Mouse (Mus musculus) brain, adult 2 months (tissue): Measurements from ENCODE around the gene Coro2b.
"Not testable (repeated sequence)": the region's sequence is repeated elsewhere in the genome, so short reads cannot be mapped to it uniquely, and the experiment has no call there.

Experiments used
- DNase-seq: peaks from one replicate; pipeline ENCODE4 v3.0.0; 2011; ENCODE audit warnings: low read depth, low spot score

Gene Coro2b

DNA sequence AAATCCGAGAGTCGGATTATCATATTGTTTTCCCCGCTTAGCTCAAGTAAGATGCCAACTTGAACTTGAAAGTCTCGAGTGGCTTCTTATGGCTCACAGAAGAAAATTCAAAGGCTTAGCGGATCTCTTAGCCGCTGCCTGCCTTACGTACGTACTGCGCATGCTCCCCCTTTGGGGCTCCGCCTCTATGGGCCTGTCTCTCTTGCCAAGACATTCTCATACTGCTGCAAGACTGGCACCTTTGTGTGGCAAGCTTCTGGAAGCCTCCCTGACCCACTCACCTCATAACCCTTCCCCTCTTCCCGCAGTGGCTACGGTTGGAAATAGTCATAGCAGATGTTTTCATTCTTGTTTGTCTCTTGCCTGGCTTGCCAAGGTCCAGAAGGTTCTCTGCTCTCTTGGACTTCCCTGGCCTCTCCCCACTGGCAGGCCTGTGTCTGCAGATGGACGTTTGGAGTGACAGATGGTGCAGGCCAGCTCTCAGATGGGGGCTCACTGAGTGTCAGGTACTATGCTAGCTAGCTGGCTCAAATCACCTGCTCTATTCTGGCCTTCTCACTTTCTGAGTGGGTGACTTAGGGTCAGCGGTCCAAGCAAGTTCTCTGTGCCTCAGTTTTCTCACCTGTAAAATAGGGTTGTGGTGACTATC is 65.2 kb downstream of the Coro2b start:
- peak; percentile 98 for DNase-seq

DNA sequence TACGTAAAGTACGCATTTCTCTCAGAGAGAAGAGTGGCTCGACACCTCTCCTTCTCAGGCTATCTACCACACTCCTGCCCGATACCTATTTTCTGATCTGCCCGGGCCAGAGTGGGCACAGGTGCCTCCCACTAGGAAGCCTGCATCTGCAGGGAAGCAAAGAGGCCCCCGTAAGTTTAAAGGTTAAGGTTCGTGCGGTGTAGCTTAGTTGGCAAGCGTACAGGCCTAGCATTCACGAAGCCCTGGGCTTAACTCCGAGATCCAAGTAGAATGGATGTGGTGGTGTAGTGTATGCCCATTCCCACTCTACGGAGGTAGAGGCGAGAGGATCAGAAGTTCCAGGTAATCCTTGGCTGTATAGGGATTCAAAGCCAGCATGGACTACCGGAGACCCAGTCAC is 65.8 kb downstream of the Coro2b start:
- no peak for DNase-seq

DNA sequence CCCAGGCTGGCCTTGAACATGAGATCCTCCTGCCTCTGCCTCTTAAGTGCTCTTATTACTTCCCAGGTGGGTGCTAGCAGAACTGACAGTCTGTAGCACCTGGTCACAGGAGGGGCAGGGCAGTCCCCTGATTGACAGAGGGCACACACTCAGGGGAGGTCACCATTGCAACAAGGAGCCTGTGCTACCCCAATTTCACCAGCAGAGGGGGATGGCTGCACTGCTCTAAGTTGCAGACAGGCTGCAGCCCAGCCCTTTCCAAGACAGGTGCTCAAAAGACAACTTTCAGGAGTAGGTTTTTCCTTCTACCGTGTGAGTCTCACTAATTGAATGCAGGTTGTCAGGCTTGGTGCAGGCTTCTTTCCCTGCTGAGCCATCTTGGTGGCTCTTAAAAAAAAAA is 66.4 kb downstream of the Coro2b start:
- DNase-seq = peak; percentile 96

DNA sequence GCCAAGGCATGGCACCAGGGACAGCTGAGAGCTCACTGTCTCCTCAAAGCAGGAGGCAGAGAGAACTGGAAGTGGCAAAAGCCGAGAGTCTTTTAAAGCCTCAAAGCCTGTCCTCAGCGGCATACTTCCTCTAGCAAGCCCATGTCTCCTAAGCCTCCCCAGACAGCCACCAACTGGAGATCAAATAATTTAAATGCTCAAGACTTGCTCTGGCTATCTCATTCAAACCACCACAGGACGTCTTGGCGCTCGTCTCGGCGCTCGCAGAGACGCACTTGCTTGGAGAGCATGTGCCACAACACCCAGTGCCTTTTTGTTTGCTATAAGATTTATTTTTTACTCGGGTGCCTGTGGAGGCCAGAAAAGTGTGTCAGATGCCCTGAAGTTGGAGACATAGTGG is 67.1 kb downstream of the Coro2b start:
- peak; percentile 73 for DNase-seq

DNA sequence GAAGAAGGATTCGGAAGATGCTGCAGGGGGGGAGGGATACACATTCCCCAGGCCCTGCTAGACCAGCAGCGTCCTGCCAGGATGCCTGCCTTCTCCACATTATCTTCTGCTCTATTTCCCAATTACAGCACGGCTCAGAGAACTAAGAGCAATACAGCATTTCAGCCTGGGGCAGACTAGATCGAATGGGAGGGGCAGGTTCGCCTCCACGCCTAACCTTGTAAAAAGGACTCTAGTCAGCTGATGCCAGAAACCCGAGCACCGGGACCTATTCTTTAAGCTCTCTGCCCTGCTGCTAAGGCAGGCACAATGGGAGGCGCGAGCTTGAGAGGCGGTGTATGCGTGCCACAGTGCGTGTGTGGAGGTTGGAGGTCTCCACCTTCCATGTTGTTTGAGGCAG is 67.7 kb downstream of the Coro2b start:
- peak; percentile 98 for DNase-seq

DNA sequence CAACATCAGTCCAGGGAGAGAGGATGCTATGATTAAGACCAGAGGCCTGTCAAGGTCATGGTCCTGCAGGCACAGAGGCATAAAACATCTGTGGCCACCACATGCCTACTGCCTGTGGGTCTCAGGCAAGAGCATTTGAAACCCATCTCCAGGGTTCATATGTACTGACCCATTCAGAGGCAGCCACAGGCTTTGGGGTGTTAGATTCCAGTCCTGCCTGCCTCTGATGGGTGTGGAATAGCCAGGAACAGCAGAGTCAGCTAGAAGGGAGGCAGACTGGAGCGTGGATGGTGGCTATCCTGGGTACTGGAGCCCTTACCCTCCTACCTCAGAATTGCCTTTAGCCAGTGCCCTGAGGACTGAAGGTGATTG is 69.4 kb downstream of the Coro2b start:
- no peak for DNase-seq

DNA sequence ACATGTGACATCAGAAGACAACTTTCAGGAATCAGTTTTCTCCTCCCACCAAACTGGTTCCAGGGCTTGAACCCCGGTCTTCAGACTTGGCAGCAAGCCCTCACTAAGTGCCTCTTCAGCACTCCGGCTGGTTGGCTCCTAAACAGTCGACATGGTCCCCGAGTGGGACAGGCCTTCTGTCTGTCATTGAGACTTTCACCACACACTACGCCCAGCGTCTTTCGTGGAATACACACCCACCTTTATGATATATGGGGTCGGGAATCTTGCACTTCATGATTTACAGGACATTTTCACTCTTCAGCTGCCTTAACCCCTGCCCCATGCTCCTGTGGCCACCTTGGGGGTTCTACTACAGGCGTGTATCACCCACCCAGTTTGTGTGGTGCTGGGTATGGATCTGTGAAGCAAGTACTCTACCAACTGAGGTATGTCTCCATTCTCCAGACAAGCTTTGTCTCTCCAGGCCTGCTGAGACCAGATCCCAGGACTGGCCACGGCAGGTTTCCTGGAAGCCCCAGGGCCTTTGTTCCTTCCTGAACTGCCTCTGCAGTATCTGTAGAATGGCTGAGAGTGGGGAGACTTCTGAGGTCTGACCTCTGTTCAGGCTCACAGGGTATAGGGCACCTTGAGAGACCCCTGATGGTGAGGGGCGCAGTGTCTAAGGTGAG is 70.0 kb downstream of the Coro2b start:
- no peak for DNase-seq

DNA sequence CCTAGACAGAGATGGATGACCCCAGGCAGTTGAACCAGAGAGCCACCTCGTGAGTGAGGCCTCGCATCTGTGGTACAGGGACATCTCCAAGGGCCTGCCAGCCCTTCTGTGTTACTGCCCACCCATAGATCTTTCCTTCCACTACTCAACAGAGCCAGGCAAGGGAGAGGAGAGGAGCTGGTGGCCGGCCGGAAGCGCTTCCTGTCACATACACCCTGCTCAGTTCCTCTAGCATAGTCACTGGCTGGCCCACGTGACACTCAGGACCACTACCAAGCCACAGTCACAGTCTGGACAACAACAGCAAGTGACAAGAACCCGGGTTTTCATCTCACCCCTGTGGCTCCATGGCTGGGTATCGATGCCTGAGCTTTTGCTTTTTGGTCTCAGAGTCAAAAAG is 70.8 kb downstream of the Coro2b start:
- DNase-seq = no peak

DNA sequence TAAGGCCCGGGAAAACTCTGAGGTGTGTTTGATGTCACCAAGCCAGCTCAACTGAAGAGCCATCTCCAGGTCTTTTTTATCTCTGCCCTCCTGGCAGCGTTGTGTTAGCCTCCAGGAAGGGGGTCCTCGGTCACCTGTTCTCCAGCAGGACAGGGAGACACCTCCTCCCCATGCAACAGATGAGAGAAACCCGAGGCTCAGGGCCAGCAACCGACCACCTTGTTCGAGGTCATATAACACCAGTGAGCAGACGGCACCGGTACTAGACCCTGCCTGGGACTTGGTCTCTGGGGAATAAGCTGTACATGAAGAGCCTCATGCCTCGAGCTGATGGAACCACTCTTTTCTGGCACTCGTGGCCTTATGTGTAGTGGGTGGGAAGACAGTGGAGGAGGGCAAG is 72.1 kb downstream of the Coro2b start:
- no peak for DNase-seq

DNA sequence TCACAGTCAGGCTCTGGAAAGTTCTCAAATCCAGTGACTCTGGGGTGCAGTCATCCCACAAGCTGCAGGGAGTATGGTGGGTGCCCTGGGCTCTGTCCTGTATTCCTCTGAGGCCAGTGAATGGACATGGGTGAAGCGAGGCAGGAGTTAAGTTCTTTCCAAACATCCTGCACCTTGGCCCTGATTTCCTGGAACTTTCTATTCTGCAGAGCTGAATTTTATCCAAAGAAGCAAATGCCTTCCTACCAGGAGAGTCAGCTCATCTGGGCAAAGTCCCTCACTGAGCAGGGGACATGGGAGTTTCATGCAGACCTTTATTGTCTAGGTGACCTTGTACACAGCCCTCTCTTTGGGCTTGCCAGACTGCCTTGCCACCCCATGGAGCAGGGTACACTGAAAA is 75.1 kb downstream of the Coro2b start:
- DNase-seq = no peak

DNA sequence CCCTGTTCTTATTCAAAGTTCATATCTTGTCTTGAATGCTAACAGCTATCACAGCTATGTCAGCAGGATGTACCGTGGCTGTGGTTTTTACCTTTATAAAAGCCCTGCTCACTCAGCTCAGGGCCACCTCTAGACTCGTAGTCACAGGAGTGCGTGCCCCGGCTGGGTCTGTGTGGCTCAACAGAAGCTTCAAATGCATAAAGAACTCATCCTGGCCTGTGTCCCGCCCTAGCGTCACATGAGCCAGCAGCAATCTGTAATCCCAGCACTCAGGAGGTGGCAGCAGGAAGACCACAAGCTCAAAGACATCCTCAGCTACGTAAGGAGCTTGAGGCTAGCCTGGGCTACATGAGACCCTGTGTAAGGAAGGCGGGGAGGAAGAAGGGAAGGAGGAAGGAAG is 75.7 kb downstream of the Coro2b start:
- DNase-seq = peak; percentile 67

DNA sequence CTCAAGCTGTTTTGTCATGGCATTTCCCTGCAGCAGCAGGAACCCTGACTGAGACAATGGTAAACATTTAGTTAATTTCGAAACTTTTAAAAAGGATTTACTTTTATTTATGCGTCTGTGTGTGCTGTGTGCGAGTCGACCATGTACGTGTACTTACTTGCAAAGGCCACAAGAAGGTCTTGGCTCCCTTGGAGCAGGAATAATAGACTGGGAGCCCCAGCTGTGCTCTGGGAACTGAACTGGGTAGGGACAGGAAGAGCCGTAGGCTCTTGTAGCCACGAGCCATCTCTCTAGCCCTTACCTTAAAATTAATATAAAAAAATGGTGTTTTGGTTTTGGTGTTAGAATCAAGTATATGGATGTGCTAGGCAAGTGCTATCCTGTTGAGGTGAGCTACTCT is 76.8 kb downstream of the Coro2b start:
- no peak for DNase-seq

DNA sequence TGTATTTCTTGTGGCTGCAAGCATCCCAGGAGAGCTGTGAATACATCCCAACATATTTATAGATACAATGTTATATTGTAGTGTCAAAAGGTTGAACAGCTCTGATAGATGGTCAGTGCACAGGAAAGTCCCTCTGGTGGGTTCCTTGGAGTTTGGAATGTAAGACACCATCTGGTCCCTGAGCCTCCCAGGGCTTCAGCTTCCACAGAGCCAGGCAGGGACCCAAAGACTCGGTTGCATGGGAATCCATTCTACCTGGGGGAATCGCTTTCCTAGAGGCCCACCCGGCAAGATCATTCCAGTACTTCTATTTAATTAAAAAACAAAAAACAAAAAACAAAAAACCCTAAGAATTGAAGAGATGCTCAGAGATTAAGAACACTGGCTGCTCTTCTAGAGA is 78.4 kb downstream of the Coro2b start:
- DNase-seq = no peak

DNA sequence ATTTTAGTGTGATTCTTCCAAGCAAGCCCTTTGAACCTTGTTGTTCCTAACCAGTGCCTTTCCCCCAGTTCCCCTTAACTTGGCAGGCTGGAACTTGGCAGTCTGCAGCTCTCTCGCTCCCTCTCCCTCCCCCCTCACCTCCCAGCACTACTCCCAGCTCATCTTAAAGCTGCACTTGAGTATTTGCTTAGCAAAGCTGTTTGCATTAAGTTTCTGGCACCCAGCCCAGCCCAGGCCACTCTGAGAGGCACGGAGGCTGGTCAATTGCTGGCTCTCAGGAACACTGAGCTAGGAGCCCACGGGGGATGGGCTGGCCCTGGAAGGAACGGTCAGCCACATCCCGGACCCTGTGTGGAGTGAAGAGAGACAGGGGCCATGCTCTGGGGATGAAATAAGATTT is 80.8 kb downstream of the Coro2b start:
- peak; percentile 84 for DNase-seq

DNA sequence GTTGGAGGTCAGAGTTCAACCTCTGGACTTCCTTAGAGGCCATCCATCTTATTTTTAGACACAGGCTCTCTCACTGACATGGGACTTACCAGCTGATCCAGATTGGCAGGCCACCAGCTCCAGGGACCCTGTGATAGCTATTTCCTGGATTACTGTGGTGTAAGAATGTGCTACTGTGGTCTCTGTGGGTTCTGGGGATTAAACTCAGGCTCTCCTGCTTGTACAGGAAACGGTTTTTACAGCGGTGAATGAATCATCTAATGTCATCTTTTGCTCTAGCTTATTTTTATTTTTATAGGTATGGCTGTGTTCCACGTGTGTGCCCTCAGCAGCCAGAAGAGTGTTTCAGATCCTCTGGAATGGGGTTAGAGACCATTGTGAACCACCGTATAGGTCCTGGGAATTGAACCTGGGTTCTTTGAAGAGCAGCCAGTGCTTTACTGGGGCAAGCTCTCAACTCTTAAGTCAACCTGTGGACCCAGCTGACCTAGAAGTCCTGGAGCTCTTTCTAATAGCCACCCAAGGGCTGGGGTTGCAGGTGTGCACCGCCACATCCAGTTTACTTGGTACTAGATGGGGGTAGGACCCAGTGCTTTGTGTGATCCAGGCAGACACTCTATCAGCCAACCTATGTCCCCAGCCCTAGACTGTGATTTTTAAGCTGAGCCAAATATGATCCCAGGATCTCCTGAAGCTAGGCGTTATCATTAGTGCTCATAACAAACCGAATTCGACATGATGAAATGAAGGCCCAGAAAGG is 81.5 kb downstream of the Coro2b start:
- no peak for DNase-seq

DNA sequence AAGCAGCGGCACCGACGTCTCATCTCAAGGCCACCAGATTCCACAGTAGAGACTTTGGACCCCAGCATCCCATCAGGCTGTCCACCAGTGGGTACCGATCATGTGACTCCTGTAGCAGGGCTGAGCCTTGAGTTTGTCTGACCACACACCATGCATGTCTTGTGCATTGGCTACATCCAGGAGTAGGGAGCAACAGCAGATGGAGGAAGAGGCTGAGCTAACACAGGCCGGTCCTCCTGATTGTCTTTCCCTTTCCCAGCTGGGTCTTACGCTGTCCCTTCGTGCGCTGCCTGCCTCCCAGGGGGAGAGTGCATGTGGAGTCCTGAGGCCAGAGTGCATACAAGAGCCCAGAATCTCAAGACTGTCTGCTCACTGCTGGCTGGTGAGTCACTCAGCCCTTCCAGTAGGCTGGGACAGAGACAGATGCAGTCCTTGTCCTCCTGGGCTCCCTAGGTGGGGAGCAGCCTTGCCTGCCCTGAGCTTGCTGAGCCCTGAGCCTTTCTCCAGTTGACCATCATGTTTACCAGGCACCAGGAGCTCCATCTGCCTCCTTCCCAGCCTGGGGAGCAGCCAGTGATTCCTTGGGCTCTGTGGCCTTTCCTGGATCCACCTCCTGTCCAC is 84.4 kb downstream of the Coro2b start:
- DNase-seq = peak; percentile 76

DNA sequence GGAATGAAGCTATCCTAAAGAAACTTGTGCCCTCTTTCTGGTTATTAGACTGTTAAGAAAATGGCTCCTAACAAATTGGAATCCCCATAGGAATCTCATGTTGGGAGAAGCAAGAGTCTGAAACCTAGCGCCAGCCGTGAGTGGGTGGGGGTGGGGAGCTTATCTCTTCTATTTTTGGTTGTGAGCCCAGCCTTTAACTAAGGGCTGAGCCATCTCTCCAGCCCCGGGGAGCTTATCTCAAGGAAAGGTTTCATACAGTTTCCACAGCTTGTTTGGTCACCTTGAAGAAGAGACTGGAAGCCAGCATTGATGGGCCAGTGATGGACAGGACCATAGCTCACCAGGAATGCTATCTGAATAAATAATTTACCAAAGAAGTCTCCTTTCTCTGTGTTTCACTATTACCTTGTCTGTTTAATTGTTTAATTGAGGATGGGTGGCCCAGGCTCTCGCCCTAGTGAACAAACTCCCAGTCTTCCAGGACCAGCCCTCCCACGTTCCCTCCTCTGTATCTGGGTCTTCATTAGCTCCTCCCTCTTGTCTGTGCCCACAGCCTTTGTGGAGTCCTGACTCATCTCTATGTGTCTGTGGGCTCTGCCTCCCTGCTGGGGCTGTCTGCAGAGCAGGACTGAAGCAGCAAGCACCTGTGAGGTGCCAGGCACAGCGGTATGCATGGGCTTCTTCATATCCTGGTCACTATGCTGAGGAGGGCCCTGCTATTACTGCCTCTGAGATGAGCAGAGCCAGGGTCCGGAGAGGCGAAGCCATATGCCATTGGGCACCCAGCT is 85.1 kb downstream of the Coro2b start:
- peak; percentile 90 for DNase-seq

DNA sequence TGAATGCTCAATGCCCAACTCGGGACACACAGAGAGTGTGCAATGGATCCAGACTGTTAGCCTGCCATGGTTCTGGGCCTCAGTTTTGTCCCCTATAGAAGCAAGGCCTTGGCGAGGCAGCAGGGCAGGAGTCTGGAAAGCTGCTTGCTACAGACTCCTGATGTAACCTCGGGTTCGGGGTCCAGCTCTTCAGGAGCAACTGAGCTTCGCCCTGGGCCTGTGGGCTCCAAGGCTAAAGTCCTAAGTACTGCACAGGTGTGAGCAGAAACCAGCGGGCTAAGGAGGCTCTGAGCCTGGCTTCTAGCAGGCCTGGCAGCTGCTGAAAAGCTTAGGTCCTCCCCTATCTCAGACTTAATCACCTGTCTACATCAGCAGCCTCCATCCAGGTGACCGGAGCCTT is 86.0 kb downstream of the Coro2b start:
- DNase-seq = no peak

DNA sequence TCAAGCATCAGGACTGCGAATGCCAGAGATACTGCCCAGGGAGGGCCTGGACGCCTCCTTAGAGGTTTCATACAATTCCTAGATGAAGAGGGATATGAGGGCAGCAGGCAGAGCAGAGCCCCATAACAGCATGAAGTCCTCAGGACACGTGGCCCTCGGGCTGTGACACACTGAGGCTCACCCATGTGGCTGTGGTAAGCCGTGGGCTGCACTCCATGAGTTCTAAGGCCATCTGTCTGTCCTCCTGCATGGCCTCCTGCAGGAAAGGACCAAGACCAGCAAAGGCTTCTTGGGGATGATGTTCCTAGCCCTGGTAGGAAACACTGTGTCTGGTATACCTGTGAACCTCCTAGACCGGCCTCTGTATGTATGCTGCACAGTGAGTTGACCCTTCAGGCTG is 86.5 kb downstream of the Coro2b start:
- DNase-seq = peak; percentile 67

DNA sequence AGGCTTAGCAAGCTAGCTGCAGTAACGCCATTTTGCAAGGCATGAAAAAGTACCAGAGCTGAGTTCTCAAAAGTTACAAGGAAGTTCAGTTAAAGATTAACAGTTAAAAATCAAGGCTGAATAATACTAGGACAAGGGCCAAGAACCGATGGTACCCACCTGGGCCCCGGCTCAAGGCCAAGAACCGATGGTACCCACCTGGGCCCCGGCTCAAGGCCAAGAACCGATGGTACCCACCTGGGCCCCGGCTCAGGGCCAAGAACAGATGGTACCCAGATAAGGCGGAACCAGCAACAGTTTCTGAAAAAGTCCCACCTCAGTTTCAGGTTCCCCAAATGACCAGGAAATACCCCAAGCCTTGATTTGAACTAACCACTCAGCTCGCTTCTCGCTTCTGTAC is 89.5 kb downstream of the Coro2b start:
- DNase-seq = not testable (repeated sequence)

DNA sequence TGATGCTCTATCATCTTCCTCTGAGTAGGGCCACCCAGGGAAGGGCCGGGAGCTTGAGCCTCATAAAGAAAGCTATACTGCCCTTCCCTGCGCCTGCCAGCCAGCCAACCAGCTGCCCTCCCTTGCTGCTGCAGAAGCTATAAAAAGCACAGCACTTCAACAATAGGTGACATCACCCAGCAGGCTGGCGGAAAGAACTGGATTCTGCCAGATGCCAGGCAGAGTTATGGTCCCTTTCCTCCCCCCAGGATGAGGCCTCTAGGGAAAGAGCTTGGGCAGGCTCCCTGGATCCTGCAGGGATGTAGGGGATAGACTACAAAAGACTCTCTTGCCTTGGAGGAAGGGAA is 98.1 kb downstream of the Coro2b start:
- peak; percentile 94 for DNase-seq
